Mouse (Mus musculus) mouse embryonic stem cell (cell line): ENCODE measurements around the gene Dock7.
"Not testable (repeated sequence)": the region's sequence is repeated elsewhere in the genome, so short reads cannot be mapped to it uniquely, and the experiment has no call there.

Source experiments
- in situ Hi-C, 2 experiments: fragments of 300-500 bp; cut with MboI; formaldehyde crosslinking; loops; 1 replicate in 1 of 2; 3 replicates in 1 of 2; pipeline ENCODE4 v1.14.3; 2019 to 2020; ENCODE audit warnings: low sequenced_read_pairs in 2 of 2, low pct_unique_long_range_greater_than_20kb in 1 of 2, mixed read lengths in 1 of 2; ENCODE audit not compliant: unreplicated experiment in 1 of 2

Gene Dock7

DNA sequence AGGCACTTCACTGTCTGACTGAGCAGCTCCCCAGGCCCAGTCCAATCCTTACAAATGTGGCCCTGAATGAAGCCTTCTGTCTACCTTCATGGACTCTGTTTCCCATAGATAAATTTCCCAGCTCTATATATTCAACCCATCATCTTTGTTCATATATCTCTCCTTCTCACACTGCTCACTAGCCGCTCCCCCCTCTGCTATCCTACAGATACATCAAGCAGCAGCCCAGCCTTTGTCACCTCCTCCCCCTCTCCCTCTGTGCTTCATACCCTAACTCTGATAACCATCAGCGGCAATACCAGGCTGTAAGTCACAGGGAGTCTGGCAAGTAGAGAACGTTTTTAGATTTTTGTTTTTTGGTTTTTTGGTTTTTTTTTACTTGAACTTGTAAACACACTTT lies 75.9 kb downstream of the Dock7 start:
- in situ Hi-C loops: no loop called here

DNA sequence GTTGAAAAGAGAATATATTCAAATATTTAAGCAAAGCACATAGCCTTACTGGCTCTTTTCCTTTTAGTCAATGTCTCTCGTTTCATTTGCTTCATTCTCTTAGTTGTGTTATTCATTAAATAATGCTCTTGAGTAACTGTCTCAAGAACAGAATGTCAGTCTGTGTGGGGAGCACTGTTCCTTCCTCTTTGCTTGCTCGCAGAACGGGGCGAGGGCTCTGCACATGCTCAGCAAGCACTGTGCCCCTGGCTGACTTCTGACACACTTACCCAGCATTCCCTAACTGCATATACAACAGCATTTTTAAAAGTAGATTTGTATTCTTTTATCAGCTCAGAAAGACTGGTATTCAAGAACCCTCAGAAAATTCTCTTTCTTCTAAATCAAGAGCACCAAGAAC lies 87.8 kb downstream of the Dock7 start:
- in situ Hi-C loops: no loop called here

DNA sequence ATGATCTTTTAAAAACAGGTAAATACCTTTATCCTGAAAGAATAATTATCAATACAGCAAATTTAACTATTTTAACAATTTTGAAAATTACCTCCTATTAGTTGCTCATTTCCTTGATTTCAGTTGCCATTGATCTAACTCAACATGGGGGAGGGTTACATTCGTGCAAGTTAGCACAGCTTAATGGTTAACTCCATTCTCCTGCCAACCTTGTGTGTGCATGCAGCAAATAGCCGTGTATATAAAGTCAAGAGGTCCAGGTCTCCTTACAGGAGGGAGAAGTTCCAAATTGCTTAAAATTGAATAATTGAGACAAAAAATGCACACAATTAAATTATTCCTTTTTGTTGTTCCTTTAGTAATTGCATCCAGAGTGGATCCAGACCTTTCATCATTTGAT lies 90.0 kb downstream of the Dock7 start, which contains the start of gene Angptl3:
Gene Angptl3, plus strand, starts transcription at position 269 of the 400 bp plus-strand sequence.
- in situ Hi-C loops: no loop called here

DNA sequence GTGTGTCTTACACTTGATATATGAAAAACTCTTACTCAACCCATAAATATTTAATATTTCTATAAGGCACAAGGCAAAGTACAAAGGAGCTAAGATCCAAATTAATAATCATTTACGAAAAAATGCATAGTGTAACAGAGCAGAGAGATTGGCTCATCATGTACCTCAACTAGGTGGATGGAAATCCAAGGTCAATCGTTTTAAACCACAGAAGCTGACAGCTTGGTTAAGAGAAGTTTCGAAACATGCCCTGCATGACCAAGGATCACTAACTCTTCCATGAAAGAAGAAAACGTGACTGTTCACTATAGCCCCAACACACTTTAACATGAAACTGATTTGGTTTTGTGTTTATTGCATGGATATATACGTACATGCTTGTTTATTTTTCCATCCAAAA lies 92.3 kb downstream of the Dock7 start:
- in situ Hi-C loops: no loop called here

DNA sequence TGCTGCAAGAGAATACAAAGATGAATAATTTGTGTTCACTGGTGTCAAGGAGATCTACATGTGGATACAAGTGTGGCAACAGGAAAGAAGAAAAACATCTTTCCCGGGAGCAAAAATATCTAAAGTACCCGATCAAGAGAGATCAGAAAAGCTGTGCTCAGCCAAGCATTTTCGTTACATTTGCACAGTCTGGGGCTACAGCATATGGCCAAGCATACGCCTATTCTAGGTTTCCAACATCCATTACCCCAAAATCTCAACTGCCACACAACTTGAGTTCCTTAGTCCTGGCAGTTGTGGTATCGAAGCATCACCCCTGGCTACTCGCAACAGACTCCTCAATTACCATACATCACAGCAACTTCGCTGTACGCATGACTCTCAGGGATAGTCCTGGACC lies 98.5 kb downstream of the Dock7 start:
- in situ Hi-C loops: no loop called here

DNA sequence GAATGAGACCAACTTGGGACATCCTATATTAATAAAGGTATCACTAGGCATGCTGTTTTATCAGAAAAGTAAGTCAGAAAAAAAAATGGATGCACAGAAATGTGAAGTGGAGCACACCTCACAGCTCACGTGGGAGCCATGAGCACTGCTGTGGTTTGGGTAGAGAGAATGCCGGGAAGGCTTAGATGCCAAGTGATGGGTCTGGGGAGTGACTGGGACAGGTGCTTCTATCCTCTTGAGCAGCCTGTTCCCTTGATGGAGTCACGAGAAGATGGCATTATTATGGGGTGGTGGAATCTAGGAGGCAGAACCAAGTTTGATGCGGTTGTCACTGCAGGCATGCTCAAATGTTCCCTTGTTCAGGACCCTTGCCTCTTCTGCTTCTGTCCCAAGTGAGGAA lies 109.7 kb downstream of the Dock7 start:
- in situ Hi-C loops: no loop called here

DNA sequence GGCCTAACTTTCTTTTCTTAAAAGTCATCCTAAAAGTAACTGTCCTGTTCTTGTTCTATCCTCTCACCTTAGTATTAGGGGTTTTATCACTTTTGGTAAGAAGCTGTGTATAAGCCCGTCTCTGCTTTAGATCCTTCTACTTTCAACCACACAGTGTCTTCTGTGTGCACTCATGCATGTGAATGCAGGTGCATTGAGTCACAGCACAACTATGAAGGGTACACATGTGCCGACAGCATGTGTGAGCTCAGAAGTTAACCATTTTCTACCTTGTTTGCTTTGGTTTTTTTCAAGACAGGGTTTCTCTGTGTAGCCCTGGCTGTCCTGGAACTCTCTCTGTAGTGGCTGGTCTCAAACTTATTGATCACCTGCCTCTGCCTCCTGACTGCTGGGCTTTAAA lies 114.4 kb downstream of the Dock7 start:
- in situ Hi-C loops: no loop called here

DNA sequence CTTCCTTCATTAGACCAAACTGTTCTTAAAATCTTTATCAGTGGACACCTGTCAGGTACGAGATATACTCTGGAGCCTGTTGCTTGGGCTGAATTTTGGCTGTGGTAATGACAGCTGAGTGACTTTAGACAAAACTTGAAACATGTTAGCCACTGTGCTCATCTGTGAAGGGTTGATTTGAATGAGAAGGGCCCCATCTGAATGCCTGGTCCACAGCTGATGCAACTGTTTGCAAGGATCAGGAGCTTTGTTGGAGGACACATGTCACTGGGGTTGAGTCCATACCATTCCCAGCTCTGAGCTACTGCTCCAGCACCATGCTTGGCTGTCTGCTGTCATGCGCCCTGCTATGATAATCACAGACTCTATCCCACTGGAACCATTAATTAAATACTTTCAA lies 115.1 kb downstream of the Dock7 start:
- in situ Hi-C loops: no loop called here

GRCm38 (mm10) chr4:98993491-98993890 lies 127.2 kb downstream of the Dock7 start:
- in situ Hi-C loops: no loop called here

- in situ Hi-C loops: no loop called here
Observed at GRCm38 (mm10) chr4:98984701-98985100, 136.0 kb downstream of the Dock7 start.

DNA sequence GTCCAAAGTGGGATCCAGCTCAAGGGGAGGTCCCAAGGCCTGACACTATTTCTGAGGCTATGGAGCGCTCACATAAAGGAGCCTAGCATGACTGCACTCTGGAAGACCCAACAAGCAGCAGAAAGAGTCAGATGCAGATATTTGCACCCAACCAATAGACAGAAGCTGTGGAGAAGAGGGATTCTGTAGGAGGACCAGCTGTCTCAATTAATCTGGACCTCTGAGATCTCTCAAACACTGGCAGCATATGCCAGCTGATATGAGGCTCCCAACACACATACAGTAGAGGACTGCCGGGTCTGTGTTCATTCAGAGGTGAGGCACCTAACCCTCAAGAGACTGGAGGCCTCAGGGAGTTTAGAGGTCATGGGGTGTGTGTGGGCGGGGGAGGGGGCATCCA lies 140.7 kb downstream of the Dock7 start:
- in situ Hi-C loops: not testable (repeated sequence)

GRCm38 (mm10) chr4:98978693-98979092 lies 142.0 kb downstream of the Dock7 start:
- in situ Hi-C loops: no loop called here

DNA sequence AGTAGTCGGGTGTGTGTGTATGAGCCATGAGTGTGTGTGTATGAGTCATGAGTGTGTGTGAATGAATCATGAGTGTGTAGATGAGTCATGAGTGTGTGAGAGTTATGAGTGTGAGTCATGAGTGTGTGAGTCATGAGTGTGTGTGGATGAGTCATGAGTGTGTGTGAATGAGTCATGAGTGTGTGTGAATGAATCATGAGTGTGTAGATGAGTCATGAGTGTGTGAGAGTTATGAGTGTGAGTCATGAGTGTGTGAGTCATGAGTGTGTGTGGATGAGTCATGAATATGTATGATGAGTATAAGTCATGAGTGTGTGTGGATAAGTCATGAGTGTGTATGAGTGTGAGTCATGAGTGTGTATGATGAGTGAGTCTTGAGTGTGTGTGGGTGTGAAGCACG lies 142.4 kb downstream of the Dock7 start:
- in situ Hi-C loops: not testable (repeated sequence)

- in situ Hi-C loops: no loop called here
Observed at GRCm38 (mm10) chr4:98975741-98976140, 145.0 kb downstream of the Dock7 start.

DNA sequence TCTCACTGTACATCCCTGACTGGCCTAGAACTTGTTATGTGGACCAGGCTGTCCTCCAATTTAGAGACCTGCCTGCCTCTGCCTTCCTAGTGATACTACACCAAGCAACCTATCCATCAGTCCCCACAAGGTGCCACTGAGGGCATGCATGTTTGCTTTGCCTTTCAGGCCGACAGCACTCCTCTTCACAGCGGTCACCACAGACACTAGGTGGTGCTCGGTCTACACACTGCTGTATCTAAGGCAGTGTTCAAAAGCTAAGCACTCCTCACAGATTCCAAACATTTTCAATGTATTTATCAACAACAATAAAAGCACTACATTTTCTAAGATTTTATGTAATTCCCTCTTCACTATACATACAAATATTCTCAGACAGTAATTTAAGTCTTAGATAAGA lies 150.8 kb downstream of the Dock7 start:
- in situ Hi-C loops: loop anchor here in 1 of 2 experiments (25.0 kb wide), 1 partner anchor 217 kb away; the partner anchor contains the start of gene Atg4c

DNA sequence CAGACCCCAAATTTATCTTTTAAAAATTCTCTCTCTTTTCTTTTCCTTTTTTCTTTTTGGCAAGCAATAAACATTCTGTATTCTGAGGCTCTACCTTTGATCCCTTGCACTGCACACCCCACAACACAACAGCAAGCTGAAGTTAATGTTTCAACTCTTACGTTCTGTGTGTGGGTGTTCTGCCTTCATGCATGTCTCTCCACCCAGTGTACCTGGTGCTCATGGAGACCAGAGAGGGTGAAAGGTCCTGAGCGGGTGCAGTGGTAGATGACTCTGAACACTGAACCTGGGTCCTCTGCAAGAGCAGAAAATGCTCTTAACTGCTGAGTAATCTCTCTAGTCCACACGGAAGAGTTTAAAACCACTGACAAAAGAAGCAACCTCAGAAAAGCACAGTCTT lies 160.5 kb downstream of the Dock7 start:
- in situ Hi-C loops: loop anchor here in 1 of 2 experiments (25.0 kb wide), 1 partner anchor 227 kb away; the partner anchor contains the start of gene Atg4c

- in situ Hi-C loops: loop anchor here in 1 of 2 experiments (25.0 kb wide), 1 partner anchor 231 kb away; the partner anchor contains the start of gene Atg4c
Observed at GRCm38 (mm10) chr4:98955986-98956385, 164.7 kb downstream of the Dock7 start.

DNA sequence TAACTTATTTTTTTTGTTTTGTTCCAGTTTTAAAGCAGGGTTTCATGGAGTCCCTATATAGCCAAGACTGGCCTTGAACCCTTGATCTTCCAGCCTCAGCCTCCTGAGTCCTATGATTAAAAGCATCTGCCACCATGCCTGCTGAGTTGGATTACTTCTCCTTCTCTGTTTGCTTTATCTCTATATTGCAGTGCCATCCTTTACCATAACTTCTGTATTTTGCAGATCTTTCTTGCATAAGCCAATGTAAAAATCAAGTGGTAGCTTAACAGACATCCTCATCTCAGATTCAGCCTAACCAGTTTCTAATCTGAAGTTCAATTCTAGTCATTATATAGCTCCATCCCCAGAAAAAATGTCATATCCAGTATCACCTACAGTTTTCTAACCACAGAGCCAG lies 170.2 kb downstream of the Dock7 start:
- in situ Hi-C loops: loop anchor here in 1 of 2 experiments (25.0 kb wide), 1 partner anchor 237 kb away; the partner anchor contains the start of gene Atg4c

DNA sequence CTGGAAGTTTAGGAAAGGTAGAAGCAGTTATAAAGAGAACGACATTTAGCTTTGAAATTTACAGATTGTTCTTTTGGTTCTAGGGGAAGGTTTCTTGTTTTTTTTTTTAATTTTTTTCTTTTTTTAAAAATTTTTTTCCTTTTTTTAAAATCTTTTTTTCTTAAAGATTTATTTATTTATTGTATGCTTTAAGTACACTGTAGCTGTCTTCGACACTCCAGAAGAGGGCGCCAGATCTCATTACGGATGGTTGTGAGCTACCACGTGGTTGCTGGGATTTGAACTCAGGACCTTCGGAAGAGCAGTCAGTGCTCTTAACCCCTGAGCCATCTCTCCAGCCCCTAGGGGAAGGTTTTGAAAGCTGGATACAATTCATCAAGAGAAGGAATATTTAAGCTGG lies 182.5 kb downstream of the Dock7 start:
- in situ Hi-C loops: loop anchor here in 1 of 2 experiments (25.0 kb wide), 1 partner anchor 249 kb away; the partner anchor contains the start of gene Atg4c

DNA sequence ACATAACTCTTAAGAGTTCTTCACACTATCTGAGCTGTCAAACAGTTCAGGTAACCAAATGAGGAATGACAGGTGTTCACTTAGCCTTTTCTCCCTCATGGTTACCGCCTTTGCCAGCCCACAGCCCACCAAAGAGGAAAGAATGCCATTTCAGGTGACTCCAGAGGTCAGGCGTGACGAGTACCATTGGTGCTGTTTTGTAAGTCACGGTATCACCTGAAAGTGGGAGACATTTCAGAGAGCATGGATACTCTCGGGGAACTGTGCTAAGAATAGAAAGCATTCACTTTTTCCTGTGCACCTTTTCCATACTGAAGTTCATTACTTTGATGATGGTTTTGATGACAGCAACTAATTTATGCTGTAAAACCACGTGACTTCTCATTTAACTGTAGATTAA lies 184.7 kb downstream of the Dock7 start:
- in situ Hi-C loops: loop anchor here in 1 of 2 experiments (25.0 kb wide), 1 partner anchor 251 kb away; the partner anchor contains the start of gene Atg4c
